Mouse (Mus musculus) NIH3T3 (cell line): ENCODE measurements around the gene Gm1043.

Experiments used
- DNase-seq: peaks from one replicate; pipeline ENCODE4 v3.0.0-alpha.2; 2012; ENCODE audit warnings: low read depth

Gm1043 gene

DNA sequence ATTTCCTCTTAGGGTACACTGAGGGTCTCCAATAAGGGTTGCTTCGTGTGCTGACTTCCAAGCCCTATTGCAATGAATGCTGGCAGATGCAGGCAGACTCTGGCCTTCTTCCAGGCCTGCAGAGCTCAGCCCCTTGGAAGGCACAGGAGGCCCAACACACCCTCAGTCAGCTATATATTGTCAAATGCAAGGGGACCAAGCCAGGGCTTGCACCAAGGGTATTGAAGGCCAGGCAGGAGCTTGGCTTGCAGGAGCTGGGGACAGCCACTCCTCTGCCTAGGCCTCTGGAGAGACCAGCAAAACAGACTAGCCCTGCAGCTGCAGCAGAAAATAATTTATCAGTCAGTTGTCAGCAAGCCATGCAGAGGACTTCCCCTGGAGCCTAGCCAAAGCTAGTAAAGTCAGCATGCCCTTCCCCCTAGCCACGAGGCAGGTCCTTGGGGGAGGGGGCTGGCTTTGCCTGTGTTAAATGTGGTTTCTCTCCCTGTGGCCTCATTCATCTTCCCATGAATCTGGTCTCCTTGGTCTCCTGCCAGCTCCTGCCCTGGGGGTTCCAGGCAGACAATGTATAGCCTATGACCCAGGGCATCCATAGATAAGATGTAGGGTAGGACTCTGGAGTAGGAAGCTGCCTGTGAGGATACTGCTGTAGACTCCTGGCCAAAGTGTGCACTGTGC lies 113.0 kb downstream of the Gm1043 start:
- DNase-seq, result peak; percentile 55

DNA sequence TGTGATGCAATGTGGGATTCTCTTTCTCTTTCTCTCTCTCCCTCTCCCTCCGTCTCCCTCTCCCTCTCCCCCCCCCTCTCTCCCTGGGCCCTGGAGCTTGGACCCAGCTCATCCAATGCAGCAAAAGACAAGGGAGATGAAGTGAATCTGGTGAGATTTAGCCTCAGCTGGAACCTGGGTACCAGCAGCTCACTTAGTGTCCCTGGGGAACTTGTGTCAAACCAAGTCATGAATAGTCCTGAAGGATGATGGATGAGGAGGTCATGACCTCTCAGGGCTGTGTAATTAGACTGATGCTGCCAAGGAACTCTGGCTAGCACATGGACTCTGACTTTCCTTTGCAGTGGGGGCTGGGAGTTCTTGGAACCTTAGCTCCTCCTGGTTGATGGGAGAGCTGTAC lies 117.1 kb downstream of the Gm1043 start:
- DNase-seq, result no peak

DNA sequence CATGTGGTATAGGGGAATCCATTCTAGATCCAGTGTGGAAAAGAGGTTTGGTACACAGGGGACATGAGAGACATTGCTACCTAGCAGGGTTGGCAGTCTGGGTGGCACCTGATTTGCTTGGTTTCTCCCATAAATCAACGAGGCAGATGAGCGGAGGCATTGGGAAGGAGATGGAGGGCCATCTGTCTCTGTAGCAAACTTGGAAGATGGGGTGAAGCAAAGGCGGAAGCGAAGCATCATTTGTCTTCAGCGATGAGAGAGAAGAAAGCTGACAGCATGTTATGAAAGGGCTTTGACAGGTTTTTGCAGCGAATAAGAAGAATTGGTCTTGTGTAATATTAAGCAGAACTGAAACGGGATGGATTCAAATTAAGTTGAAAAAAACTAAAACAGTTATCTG lies 119.7 kb downstream of the Gm1043 start:
- no peak for DNase-seq

DNA sequence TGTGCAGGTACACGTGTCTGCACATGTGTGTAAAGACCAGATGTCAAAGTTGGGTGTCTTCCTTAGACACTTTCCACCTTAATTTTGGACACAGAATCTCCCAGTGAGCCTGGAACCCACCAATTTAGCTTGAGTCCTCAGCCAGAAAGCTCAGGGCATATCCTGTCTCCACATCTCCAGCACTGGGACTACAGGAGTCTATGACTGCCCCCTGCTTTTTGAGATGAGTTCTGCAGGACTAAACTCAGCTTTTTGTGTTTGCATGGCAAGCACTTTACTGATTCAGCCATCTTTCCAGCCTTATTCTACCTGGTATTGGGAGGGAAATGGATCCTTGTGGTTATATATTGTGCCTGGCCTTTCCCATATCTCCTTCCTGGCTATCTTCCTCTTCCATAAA lies 120.2 kb downstream of the Gm1043 start:
- DNase-seq, result no peak

DNA sequence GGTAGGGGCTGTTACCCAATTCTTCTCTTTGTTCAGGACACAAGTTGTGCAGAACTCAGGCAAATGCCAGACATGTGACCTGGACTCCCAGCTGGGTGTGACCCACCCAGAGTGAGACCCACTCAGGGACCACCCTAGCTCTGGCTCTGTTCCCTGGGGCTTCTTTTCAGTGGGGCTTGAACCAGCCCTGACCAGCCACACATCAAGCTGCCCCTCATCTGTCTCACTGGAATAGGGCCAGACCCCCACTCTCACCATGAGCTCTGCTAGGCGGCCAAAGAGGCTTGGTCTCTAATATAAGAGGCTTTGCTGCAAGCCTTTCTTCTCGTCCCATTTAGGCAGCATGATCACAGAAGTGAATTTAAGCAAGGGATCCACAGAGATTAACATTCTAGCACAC lies 121.2 kb downstream of the Gm1043 start:
- DNase-seq, result no peak

DNA sequence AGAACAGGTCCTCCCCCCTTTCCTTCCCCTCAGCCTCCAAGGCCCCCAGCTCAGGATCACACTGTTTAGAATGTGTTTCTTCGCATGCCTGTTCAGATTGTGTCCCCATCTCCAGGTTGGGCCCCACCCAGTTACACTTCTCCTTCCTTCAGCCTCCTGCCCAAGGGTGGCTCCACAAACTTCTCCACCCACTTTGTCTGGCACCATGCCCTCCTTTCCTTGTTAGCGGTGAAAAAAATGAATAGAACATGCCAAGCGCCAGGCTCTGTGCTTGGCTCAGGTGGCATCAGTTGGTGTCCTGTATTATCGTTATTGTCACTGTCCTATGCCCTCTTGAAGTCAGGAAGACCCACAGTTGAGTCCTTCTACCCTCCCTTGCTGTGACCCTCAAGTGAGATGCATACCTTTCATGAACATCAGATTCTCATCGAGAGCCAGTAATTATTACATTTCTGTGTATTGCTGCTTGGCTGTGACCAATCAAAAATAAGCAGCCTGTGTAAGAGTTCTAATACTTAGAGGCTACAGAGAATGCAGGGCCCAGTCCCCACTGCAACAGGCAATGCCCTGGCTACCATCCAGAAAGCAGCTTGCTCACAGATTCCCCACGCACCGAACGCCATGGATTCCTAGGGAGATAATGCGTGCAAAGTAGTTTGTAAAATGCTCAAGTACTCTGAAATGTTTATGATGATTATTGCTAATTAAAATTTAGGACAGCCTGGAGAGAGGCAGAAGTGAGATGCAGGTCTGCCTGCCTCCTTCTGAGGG lies 128.0 kb downstream of the Gm1043 start:
- no peak for DNase-seq

DNA sequence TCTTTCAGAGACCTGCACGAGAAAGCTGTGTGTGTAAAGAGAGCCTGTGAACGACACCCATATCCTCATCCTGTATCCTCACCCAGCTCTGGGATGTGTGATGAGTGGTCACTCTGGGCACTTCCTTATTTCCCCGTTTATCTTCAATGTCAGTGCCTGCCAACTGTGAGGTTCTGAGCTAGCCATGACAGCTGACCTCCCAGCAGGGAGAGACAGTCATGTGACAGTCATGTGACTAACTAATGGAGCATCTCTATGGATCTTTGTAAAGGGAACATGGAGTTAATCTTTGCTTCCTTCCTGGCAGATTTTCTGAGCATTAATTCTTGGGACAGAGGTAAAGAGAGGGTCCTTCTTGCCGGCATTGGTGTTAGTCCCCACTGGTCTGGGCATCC lies 128.5 kb downstream of the Gm1043 start:
- no peak for DNase-seq

DNA sequence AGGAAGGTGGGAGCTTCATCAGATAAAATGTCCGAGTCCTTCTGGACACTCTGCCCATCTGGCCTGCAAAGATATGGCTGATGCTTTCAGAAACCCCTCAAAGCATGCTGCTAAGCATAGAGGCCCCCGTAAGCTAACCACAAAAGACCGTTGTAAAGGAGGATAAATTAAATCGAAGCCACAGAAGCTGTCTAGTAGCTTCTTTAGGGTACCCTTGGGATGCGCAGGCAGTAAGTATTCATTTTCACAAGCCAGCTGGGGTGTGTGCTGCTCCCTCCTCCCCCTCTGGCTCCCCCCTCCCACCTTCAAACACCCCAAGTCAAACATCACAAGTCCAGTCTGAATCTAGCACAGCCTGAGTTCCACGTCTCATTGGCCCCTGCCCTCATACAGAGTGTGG lies 129.4 kb downstream of the Gm1043 start:
- no peak for DNase-seq

DNA sequence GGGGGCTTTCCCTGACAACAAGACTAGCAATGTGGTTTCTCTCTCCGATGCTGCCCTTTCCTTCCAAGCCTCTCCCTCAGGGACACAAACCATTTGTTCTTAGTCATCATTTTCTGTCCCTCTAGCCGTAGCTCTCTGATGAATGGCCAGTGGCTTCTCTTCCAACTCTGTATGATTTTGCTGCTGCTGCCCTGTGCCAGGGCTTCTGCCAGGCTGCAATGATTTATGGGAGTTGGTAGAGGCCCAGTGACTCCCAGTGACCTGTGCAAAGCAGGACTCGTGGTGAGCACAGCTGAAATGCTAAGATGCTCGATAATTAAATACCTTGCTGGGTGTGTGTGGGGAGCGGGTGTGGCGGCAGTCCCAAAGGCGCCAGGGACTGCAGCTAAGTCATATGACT lies 130.1 kb downstream of the Gm1043 start:
- DNase-seq, result no peak

DNA sequence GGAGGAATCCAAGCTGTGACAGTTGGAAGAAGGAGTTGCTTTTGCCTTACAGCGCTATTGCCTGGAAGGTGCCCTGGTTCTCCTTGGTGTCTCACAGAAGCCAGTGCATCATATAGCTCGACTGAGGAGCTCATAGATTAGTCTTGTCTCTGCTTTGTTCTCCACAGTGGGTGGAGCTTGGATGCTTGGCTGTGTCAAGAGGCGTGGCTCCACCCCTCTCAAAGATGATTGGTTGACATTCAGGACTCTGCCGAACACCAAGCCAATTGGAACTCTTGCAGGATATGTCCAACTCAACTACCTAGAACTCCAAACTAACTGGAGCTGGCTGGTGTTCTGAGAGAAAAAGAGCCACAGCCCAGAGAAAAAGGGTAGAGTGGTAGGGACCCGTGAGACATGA lies 134.4 kb downstream of the Gm1043 start:
- no peak for DNase-seq

DNA sequence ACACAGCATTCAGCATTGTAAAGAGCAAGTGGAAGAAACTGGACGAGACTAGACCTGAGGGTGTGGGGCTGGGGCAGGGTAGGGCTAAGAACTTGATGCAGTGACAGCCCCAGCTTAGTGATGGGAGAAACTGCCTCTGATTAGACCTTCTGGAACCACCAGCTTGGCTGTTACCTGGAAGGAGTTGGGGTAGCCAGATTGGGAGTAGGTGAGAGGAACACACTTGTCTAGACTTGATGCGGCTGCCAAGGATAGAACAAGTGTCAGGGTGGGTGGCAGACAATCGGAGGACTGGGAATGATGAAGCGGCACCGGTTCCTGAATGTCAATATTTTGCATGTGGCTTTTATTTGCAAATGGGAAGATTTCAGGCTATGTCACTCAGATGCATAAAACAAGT lies 135.4 kb downstream of the Gm1043 start:
- no peak for DNase-seq

DNA sequence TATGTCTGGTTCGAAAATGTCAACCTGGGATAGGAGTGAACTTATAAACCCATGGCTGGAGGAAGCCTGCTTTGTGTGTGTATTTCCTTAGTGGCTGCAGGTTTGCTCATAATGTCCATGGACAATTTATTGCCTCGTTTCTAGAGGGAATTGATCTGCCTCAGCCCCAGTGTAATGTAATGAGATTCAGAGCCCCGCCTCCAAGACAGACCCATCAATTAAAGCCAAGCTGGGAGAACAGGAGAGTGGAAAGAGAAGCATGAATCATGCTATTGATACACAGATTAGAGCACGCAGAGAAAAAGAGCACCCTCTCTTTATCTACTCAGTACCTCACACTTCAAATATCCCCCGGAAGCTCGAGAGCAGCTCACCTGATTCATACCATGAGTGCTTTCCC lies 136.4 kb downstream of the Gm1043 start:
- DNase-seq, result no peak

DNA sequence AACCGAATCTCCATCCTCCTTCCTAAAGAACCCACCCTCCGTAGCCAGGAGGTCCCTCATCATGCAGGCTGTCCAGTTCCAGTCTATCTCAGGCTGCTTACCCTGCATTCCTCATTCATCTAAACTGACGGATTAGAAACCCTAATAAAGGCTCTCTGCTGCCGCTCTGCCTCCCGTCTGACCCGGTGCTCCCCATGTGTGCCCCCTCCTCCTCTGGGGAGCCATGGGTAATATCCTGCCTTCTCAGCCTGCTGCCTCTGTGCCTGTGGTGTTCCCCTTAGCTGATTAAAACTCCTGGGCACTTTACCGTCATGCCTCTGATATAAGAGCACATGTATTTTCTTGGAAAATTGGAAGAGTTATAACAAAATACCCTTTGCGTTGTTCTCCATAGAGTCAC lies 137.1 kb downstream of the Gm1043 start:
- DNase-seq, result no peak

DNA sequence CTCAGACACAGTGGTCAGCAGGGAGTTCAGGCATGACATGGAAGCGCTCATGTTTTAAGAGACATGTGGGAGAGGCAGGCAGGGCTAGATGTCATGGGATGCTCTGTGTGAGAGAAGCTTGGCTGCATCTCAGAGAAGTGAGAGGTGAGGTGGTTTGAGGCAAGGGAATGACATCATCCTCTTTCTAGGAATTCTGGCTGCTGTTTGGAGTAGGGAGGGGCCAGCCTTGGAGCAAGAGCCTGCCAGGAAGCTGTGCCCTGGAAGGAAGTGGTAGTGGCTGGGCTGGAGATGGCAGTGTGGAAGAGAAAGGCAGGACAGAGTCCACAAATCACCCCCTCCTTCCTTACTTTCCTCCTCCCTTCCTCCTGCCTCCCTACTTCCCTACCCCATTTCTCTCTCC lies 140.5 kb downstream of the Gm1043 start:
- DNase-seq, result peak; percentile 44

DNA sequence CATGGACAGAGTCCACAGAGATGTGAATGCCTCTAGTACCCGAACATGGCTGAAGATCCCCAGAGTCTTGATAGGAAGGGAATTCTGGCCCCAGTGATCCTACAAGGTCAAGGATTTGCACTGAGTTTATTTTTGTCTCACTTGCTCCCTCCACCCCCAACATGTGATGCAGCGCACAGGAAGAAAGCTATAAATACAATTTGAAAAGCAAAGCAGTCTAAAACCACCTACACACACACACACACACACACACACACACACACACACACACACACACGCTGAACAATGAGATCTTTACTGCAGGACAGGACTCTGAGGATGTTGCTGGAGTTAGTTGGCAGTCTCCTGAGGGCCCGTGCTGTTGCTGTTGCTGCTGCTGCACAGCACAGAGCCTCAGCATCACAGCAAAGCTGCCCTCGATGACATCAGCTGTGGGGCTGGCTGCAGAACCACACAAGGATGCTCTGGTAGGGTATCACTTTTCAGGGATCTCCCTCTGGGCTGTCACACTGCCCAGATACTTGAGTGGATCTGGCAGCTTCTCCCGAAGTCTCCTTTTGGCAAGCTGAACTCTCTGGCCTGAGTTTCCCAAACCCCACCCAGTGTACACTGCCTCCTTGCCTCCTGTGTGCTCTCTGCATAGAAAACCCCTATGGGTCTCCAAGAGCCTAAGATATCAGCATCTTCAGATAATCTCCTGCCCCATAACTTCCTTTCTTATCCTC lies 142.9 kb downstream of the Gm1043 start:
- peak; percentile 42 for DNase-seq

DNA sequence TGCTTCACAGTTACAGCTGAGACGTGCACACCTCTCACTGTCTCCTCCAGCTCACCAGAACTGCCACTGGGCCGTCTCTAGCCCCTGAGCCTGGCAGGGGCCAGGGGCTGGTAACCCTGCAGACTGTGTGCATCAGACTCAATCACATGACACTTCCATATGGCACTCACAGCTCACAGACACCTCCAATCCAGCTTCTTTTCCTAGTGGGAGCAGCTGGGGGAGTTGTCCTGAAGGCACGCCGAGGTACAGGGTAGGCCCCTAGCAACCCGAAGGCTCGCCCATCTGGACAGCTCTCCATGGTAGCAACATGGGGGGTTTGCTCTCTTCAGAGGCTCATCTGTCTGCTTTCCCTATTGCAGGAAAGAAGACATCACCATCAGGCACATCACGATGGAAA lies 143.7 kb downstream of the Gm1043 start:
- DNase-seq, result no peak

DNA sequence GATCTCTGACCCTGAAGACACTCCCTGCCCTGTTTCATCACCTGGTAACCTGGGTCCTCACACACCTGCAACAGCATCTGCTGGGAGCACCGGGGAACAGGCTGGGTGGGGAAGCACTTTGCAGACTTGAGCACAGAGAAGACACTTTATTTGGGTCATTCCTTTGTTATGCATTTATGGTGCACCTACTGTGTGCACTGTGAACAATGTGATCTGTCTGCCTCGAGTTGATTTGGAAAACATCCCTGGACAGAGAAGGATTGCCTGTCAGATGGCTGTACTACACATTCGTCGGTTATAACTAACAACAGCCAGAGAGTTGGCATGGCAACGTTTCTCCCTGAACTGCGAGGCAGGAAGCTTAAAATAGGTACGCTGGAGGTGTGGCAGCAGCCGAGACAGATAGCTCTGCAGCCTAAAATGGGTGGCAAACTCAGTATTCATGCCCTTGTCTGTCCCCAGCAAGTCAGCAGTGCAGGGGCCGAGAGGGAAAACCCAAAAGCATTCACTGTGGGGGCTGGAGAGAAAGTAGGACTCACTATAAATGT lies 147.9 kb downstream of the Gm1043 start:
- DNase-seq, result no peak

DNA sequence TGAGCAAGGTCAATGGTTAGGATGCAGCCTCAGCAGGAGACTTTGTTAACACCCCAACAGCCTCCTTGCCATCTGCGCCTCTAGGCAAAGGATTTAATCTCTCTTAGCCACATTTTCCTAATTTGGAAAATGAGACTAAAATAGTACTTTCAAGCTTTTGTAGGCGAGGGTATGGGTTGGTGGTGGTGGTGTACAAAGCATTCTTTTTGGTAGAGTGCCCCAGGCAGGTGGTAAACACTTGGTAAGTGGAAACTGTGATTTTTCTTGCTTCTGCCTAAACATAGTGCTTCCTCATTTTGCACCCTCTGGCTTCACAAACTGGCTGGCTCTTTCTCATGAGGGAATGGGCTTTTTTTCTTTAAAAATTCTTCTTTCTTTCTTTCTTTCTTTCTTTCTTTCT lies 153.5 kb downstream of the Gm1043 start:
- no peak for DNase-seq

DNA sequence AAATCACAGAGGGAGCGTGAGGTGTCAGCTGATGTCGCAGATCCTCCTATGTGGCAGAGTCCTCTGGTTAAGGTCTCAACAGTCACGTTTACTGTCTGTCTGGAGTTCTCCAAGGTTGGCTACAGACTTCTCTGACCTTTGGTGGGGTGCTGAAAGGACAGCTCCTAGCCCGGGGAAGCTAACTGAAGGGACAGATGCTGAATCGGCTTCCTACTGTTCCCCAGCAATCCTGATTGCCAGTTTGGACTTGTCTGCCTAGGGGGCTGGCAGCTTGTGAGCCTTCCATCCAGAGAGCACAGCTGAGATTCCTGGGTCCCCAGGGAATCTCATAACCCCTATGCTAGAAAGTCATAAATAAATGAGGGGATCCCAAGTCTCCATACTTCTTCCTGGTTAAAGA lies 155.4 kb downstream of the Gm1043 start:
- peak; percentile 45 for DNase-seq

DNA sequence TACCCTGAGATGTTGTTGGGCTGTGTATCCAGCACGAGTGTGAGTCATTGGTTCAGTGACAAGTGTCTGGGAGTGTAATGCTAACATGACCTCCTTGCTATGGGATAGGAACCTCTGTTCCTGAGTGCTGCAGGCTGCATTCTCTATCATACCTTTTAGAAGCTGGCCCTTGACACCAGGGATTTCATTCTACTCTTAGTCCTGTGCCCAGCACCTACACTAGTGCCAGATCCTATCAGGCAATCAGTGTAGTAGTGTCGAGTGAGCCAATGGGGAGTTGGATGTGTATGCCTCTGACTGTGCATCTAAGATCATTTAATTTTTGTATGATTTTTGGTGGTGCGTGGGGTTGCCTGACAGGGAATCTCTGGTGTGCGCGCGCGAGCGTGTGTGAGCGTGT lies 156.1 kb downstream of the Gm1043 start:
- no peak for DNase-seq

DNA sequence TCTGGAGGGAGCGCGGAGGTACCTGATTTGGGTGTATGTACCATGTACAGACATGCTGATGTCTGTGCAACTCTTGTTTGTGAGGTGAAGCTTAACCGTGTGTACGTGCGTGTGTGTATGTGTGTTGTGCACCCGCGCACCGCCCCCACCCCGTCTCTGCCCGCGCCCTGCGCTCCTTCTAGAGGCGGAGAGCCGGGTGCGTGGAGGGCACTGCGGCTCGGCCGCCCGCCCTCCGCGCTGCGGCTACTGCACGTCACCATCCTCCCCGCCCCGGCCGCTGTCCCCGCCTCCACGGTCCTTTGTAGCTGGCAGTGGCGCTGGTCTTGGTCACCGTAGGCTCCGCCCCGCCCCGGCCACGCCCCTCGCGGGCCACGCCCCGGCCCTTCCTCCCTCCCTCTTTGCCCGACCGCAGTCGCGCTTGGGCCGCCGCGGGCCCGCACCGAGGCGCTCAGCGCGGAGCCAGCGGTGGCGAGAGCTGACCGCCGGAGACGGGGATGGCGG lies 156.5 kb downstream of the Gm1043 start, which contains the start of gene Crmp1:
Gene Crmp1, plus strand, starts transcription at position 290 of the 501 bp plus-strand sequence.
- DNase-seq, result no peak

DNA sequence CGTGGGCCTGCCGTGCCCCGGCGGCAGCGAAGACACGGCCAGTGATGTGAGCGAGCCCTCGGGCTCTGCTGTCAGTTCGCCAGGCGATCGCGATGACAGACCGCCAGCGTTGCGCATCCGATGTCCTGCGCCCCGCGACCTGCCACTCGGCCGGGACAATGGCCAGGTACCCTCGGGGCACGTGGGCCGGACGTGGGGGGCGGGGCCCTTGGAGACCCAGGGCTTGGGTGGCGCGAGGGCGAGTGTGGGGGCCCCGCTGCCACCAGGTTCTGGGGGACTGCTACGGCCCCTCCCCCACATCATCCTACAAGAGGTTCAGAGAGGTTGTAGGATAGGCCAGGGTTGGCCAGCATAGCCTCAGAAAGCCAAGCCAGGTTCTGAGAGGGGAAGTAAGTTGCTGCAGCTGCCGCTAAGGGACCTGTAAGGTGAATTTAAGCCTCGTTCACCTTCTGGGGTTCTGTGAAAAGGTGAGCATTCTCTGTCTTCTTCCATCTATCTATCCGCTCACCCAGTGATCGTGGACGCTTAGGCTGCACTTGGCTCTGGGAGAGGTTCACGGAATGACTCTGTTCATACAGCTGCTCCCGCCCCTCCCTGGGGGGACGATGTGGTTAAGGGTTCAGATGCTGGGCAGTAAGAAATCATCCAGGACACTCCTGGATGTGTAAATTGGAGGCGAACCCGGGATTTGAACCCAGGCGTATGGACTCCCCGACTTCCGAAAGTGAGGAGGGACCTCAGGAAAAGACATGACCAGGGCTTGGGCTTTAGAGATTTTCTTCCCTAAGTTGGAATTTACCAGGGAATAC lies 157.4 kb downstream of the Gm1043 start:
- DNase-seq, result no peak
